Mouse (Mus musculus): ENCODE measurements around the gene Alox12b.

Alox12b gene

DNA sequence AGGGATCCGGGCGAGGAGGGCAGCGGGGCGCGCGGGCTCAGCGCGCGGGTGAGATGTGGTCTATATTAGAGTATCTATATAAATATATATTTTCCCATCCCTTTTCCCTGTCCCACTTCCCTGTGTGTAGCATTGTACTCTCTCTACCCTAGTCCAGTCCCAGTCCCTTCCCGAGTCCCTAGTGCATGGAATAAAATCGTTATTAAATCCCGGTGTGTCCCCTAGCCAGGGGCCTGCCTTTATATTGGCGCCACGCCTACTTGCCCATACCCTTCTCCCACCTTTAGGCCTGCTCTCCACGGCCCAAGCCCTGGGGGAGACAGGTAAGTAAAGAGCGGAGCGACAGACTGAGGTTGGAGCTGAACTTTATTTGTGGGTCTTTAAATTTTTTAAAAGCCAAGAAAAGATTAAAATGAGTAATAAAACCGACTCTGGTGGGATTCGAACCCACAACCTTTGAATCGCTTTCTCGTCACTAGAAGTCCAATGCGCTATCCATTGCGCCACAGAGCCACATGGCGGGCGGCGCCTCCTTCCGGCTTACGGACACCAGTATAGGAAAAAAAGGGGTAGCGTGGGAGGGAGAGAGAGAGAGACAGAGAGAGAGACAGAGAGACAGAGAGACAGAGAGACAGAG lies 33.6 kb upstream of the Alox12b start:
- WGBS = under 1% methylated on average over 29 of the region's 29 CpGs

DNA sequence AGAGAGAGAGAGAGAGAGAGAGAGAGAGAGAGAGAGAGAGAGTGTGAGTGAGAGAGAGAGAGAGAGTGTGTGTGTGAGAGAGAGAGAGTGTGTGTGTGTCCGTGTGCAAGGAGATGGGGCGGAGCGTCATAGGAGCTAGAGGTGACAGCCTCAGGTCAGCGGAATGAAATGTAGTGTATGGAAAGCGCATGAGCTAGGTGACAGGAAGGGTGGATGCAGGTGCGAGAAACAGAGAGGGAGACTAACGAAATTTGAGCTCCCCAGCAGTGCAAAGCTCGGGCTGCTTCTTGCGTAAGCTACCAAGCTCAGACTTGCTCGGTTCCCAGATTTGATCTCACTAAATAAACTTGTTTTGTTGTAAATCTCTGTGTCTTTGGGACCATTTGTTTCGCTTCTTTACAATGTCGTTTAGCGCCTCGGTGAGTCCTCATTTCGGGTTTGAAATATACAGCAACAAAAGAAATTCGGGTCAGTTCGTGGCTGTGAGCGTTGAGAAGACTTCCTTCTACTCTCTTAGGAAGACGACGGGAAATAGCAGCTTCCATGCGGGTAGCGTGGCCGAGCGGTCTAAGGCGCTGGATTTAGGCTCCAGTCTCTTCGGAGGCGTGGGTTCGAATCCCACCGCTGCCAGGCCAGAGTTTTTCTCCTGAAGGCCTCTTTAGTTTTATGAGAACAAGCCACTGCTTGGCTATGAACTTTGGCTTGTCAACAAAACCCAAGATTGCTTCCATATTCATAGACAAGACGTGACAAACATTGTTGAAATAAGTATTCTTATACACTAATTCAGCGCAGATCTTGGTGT lies 32.9 kb upstream of the Alox12b start:
- under 1% methylated on average over 31 of the region's 31 CpGs for WGBS

DNA sequence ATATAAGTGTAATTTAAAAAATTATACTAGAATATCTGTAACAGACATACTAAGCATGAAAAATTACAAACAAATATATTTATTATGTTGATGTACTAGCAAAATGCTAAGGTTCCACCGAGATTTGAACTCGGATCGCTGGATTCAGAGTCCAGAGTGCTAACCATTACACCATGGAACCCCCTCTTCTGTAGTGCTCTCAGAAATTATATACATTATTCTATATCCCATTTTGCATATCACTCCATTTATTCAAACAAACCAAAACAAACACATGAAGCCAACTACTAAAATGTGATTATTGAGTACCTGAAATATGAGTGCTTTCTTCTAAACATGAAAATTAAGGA lies 32.3 kb upstream of the Alox12b start:
- WGBS = 0% methylated on average over 3 of the region's 3 CpGs

DNA sequence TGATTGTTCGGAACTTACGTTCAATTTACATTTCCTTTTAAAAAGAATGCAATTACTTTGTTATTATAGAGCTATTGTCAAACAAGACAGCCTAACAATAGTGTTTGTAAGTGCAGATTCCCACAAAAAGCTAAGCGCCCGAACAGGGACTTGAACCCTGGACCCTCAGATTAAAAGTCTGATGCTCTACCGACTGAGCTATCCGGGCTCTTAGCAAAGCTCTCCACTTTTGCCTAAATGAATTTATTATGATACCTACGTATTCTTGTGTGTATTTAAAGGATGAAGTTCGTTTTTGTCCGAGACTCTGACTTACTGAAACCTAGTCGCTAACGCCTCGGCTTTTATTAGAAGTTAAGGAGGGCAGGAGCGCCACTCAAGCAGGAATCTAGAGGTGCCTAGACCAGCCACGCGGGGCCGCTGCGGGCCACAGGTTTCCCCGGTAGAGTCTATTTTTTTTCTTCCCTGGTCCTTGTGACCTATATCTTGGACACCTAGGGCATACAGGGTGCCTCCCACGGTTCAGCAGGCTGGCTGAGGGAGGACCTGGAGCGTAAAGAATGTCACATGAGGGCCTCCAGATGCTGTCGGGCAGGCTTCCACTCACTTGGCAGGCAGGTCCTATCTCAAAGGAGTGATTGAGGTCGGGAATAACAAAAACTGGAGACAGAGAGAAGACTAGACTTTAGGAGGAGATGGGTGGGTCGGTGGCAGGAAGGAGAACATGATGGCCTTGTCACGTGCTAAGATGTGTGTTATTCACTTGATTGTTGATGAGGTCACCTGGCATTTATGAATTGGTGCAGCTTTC lies 31.5 kb upstream of the Alox12b start:
- under 1% methylated on average over 24 of the region's 24 CpGs for WGBS

DNA sequence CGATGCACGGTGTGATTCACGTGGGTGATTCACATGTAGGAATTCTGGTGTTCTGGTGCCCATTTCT lies 31.1 kb upstream of the Alox12b start, which contains the start of gene Aloxe3:
Gene Aloxe3, plus strand, starts transcription at position 45 of the 67 bp plus-strand sequence.
- 3% methylated on average over 3 of the region's 3 CpGs for WGBS

DNA sequence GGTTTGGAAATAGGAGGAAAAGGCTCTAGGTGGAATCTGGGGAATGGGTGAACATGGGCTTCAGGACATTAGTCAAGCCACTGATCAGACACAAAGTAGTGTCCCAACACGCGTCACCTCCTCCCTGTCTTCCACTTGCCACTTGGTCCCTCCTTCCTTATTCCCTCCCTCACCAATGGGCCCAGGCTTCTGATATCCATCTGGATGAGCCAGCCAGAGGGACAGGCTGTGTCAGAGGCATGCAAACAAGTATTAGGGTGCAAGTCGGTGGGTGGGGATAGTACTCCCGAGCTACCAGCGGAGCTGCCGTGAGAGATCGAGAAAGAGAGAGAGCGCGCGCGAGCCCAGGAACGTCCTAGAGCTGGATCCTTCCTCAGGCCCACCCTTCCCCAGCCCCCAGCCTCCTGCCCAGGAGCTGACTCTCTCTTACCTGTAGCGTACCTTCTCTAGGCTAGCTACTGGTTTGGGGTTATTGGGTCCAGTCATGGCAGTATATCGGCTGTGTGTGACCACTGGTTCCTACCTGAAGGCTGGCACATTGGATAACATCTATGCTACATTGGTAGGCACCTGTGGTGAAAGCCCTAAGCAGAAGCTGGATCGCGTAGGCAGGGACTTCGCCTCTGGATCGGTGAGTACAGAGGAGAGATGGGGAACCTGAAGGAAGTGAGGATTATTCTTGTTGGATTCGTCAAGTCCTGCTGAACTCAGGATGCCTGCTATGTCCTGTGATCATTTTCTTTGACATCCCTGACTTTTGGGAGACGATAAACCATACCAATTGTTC lies 30.7 kb upstream of the Alox12b start:
- 22% methylated on average over 20 of the region's 20 CpGs for WGBS

DNA sequence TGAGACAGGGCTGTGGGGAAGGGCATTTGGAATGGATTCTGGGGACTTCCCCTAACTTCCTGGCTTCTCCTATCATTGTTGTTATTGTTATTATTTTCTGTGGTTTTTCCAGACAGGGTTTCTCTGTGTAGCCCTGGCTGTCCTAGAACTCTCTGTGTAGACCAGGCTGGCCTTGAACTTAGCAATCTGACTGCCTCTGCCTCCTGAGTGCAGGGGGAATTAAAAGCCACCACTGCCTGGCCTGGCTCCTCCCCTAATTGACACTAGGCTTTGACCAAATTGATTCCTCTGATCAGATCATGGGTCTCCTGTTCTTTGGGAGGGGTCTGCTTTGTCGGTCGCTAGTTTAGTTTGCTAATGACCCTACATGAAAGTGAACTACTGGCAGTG lies 30.1 kb upstream of the Alox12b start:
- WGBS = 58% methylated on average over 2 of the region's 2 CpGs

DNA sequence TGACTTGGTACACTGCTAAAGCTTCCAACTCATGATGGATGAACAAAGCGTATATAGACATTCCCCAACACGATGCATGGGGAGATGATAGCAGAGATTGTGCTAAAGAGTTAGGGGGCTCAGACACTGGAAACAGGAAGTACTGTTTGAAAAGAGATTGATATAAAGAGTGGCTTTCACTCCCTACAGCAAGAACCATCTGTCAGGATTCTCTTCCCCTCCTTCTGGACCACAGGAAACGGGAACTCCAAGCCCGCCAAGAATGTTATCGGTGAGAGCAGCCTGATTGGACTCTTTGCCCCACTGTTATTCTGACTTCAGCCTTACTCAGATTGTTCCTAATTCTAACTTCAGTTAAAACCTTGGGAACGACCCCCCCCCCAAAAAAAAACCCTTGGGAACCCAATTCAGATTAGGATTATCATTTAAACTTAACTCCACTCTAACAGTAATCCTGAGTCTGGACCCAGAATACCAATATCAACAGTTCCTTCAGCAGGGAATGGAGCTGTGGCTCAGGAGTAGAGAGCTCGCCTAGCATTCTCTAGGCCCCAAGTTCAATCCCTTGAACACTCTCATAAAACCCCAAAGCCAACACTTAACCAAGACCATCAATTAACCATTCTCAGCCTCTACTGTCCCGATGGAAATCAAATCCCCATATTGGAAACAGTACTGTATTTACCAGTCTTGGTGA lies 28.2 kb upstream of the Alox12b start:
- WGBS = 71% methylated on average over 8 of the region's 8 CpGs

DNA sequence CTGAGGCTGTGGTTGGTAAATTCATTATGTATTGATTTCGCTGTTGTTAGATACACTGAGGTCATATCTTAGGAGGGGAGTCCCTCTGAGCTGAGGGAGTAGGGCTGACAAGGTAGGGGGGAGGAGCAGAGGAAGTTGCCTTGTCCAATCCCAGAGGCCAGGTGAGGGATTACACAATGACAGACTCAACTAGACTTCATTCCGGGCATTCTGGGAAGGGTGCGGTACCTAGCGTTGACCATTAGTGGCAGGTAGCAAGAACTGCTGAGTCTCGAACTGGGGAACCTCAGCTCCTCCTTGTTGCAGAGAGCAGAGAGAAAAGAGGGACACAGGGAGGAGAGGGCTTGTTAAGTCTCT lies 23.2 kb upstream of the Alox12b start:
- WGBS = 41% methylated on average over 5 of the region's 5 CpGs

DNA sequence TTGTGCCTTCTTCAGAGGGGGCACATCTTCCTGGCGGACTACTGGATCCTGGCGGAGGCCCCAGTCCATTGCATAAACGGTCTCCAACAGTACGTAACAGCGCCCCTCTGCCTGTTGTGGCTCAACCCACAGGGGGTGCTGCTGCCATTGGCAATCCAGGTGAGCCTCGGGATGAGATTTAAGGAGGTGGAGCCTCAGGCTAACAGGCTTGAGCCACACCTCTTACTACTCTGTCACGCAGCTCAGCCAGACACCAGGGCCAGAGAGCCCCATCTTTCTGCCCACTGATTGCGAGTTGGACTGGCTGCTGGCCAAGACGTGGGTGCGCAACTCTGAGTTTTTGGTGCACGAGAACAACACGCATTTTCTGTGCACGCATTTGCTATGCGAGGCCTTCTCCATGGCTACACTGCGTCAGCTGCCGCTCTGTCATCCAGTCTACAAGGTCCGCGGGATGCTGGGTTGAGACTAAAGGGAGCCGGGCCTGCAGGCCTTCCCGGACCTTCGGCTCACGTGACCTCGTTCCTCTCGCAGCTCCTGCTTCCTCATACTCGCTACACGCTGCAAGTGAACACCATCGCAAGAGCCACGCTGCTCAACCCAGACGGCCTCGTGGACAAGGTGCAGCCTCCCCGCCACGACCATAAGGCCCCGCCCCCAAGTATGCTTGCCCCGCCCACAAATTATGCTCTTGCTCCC lies 22.7 kb upstream of the Alox12b start:
- 3% methylated on average over 34 of the region's 34 CpGs for WGBS

DNA sequence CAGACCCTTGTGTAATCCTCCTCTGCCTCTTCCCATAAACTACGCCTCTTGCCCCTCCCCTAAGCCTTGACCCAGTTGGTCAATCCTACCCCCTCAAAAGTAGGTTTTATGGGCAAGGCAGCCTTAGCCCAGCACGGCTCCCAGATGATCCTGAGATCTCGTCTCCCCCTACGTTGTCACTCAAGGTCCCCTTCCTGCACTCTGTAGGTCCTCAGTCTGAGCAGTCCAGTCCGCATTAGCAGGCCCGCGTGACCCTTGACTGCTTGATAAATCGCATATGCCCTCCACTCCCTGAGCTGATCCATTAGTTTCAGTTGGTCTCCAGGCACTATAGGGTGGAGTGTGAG lies 22.2 kb upstream of the Alox12b start:
- WGBS = 47% methylated on average over 8 of the region's 8 CpGs

DNA sequence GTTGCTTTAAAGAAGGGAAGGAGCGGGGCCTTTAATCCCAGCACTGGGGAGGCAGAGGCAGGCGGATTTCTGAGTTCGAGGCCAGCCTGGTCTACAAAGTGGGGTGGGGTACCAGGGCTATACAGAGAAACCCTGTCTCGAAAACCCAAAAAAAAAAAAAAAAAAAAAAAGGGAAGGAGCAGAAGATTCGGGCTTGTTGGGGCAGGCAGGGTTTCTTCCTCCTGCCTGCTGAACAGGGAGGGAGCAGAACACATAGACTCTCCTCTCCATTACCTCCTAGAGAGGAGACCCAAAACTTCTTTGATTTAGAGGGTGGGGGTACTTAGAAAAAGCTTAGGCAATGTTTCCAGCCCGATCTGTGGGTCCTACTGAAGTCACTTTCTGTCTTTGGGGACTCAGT lies 21.4 kb upstream of the Alox12b start:
- 97% methylated on average over 6 of the region's 6 CpGs for WGBS

DNA sequence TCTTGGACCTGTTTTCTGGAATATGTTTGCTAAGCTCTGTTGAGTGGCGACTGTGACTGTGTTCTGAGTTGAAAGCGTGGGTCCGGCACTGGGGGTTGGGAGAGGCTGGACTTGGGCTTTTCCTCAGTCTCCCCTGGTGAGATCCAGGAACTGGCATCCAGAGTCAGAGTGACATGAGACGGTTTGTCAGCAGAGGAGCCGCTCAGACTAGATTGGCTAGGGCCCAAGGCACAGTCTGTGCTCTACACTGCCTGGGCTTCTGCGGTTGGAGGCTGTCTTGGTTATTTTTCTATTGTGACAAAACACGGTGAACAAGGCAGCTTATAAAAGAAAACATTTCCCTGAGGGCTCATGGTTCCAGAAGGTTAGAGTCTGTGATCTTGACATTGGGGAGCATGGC lies 9.2 kb upstream of the Alox12b start:
- WGBS = 59% methylated on average over 7 of the region's 7 CpGs

DNA sequence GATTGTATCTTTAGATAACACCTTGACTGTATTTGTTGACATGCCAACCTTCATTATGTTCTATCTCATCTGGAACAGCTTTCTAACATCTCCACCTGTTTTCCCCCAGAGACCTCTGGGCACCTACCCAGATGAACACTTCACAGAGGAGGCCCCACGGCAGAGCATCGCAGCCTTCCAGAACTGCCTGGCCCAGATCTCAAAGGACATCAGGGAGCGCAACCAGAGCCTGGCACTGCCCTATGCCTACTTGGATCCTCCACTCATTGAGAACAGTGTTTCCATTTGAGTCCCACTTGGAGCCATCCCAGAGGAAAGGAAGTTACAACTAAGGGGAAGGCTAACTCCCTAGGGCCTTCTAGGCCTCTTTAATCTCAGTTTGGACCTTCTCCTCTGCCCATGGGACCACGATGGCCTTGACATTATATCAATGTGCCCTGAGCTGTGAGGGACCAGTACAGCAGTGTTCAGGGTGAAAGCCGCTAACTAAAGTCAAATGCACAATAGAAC lies 8.3 kb upstream of the Alox12b start:
- 85% methylated on average over 5 of the region's 5 CpGs for WGBS

DNA sequence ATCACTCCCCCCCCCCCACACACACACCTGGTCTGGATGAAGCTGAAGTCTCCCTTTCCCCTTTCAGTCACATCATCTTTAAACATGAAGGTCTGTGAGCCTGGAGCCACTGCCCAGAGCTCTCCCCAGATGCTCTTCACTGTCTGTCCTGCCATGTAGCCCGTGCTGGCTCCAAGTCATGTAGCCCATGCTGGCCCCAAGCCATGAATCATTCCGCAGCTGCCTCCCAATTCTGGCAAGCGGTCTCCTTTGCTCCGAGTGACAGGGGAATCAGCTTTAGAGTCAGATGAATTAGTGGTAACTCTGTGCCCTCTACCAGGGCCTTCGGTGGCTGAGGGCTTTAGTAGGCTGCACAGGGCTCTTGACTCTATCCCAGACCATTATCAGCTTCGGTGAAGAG lies 7.1 kb upstream of the Alox12b start:
- WGBS = 51% methylated on average over 6 of the region's 6 CpGs

DNA sequence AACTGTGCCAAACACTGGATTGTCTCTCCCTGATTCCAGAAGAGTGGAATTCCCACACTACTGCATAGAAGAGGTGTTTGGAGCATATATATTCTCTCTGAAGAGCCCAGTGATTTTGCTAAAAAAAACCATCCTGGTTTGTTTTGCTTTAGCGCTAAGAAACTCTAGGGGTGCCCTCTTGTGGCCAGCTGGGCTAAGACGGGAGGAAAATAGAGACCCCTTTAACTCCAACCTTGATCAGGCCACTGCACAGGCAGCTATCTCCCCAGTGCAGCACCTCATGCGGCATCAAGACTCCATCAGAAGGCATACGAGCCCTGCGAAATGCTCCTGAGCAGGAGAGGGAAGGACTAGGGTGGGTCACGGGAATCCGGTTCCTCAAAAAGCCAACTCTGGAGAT lies 6.3 kb upstream of the Alox12b start:
- whole genome bisulfite sequencing = 10% methylated on average over 7 of the region's 7 CpGs

DNA sequence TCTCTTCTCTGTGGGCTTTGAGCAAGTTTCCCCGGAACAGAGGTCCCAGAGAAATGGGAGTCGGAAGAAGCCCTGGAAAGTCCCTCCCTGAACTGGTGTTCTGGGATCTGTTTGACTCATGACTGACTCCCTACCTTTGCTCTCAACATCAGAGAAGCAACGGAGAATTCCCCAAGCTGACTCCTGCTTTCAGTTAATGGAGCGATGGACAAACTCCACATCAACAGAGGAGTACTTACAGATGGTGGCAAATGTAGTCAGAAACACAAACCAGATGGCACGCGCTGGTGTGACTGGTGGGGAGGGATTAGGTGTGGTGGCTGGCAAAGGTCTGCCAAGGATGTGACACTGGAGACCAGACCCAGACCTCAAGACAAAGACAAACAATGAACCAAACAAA lies 5.8 kb upstream of the Alox12b start:
- WGBS = 41% methylated on average over 6 of the region's 6 CpGs

DNA sequence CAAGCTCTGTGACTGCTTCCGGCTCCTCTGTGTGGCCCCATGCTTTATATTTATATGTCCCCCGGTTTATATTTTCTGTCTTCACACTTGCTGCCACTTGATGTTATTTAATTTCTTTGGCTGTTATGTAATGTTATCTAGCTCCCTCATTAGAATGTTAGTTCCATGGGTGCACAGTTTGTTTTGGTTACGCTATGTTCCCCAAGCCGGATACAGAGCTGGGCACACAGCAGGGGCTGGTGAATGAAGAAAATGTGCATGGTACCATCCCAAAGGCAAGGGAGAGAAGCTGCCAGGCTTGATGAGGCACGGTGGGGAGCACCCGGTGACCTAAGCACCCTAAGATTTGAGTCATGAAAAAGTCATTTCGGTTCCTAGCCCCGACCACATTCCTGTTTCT lies 3.0 kb upstream of the Alox12b start:
- 76% methylated on average over 8 of the region's 8 CpGs for WGBS

DNA sequence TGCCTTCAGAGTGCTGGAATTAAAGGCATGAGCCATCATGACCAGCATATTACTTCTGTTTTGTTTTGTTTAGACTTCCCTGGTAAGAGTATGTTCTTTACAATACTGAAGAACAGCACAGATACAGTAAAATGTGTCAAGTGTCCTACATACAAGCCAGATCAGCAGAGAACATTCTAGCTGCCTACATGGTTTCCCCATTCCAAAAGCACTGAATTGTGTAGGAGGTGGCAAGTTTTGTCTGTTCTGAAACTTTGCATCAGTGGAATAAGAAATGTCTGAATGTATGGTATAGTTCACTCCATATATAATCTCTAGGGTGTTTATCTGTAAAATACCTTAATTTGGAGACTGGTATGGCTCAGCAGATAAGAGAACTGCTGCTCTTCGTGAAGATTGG lies 1.4 kb upstream of the Alox12b start:
- WGBS = 27% methylated on average over 1 of the region's 1 CpGs

DNA sequence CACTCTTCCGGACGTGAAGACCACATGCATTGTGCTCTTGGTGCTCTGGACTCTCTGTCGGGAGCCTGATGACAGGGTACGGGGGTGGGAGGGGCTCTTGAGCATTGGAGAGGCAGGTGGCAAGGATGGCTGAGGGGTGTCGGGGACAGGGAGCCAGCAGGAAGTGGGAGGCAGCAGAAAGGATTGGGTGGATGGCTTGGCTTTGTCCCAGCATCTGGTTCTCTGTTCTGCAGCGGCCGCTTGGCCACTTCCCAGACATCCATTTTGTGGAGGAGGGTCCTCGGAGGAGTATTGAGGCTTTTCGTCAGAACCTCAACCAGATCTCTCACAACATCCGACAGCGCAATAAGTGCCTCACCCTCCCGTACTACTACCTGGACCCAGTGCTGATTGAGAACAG lies 12.5 kb downstream of the Alox12b start:
- 45% methylated on average over 12 of the region's 12 CpGs for WGBS

DNA sequence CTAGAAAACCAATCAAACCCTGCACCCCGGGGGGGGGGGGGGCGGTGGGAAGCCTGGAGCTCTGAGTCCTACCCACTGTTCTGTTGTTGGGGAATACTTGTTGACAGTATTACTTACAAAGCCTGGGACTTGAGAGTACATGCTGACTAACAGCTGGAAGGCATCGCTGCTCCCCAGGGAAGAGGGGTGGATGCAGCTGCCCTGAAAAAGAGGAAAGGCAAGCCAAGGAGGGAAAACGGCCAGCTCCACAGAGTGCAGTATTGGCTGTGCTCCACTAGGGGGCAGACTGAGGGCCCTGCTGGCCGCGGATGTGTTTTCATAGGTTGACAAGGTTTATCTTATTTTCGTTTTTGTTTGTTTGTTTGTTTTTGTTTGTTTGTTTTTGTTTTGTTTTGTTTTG lies 14.8 kb downstream of the Alox12b start:
- WGBS = 27% methylated on average over 7 of the region's 7 CpGs
